Mouse (Mus musculus): ENCODE measurements around the gene Zfp612. TPM values are rescaled to one million over a fixed set of nuclear protein-coding genes. Genes with fewer than 3 reads are reported as not detected.

Zfp612 gene
- total RNA-seq, 2 experiments from 2014 or later = 6.3 to 7.4 TPM

GRCm38 (mm10) chr8:110119715-110120114, 40.2 kb downstream of the Zfp612 start:
- no peak for DNase-seq (ENCODE audit: low spot score)
- intact Hi-C loops (cut with DNase I) = no loop called here

- peak; percentile 12 for DNase-seq (ENCODE audit: low spot score)
- intact Hi-C loops (cut with DNase I) = loop anchor here (5.0 kb wide), 1 partner anchor 347 kb away; no protein-coding TSS in a partner anchor
Measured at GRCm38 (mm10) chr8:110130537-110130936, 51.0 kb downstream of the Zfp612 start.

GRCm38 (mm10) chr8:110134236-110134635, 54.7 kb downstream of the Zfp612 start:
- DNase-seq (ENCODE audit: low spot score) = no peak
- intact Hi-C loops (cut with DNase I) = loop anchor here (5.0 kb wide), 1 partner anchor 343 kb away; no protein-coding TSS in a partner anchor

GRCm38 (mm10) chr8:110135515-110135914, 56.0 kb downstream of the Zfp612 start:
- DNase-seq (ENCODE audit: low spot score) = no peak
- intact Hi-C loops (cut with DNase I) = no loop called here

- no peak for DNase-seq (ENCODE audit: low spot score)
- intact Hi-C loops (cut with DNase I) = no loop called here
Measured at GRCm38 (mm10) chr8:110140156-110140555, 60.6 kb downstream of the Zfp612 start.

- intact Hi-C loops (cut with DNase I) = no loop called here
- DNase-seq (ENCODE audit: low spot score) = no peak
Measured at GRCm38 (mm10) chr8:110140770-110141169, 61.2 kb downstream of the Zfp612 start.

Other genes with a start within 250 kb of the Zfp612 start
- 1 to 10 TPM; 4.0 to 4.7 TPM for gene Phlpp2, start 211.2 kb upstream of the Zfp612 start, total RNA-seq (2021)
- under 1 TPM in 1 of 2 experiments, not detected in 1; 0.20 TPM for gene Marveld3, start 117.5 kb upstream of the Zfp612 start, total RNA-seq (2021)
- gene Tat, start 89.3 kb upstream of the Zfp612 start, total RNA-seq (2021) = under 1 TPM; 0.78 to 0.83 TPM
- 1 to 10 TPM; 3.6 to 5.8 TPM for gene Chst4, start 40.0 kb upstream of the Zfp612 start, total RNA-seq (2021)
- not detected for gene Gm21964, start 21.5 kb downstream of the Zfp612 start, total RNA-seq (2021)
- not detected for gene Gm17720, start 23.0 kb downstream of the Zfp612 start, total RNA-seq (2021)
- gene Calb2, start 88.5 kb downstream of the Zfp612 start, total RNA-seq (2021) = not detected
- gene Cmtr2, start 135.9 kb downstream of the Zfp612 start, total RNA-seq (2021) = 1 to 10 TPM; 2.6 to 2.8 TPM
- gene Hydin, start 187.2 kb downstream of the Zfp612 start, total RNA-seq (2021) = under 1 TPM; 0.08 TPM

Measured in heart, postnatal 25 days (tissue).